Mouse (Mus musculus) kidney, embryonic 15.5 days (tissue): ENCODE measurements at regions not wholly inside any gene's neighbourhood (a gene's known extent, or its start where the extent isn't known, plus 50 kb on each side); places are given as distances from the start of the nearest gene placed in this dataset.

ENCODE experiments used
- ATAC-seq: fragments of 200-750 bp; cut with Nextera tagmentation; replicated peaks from 2 replicates; pipeline ENCODE4 v1.8.0; 2017; ENCODE audit warnings: moderate TSS enrichment; ENCODE audit not compliant: low FRiP score
- H3K27ac ChIP-seq: fragments of 300-500 bp; sonication (generic); 2 replicates; pipeline ENCODE4 v1.5.1; 2015; ENCODE audit warnings: mild to moderate bottlenecking, inconsistent platforms
- H3K27me3 ChIP-seq: fragments of 300-500 bp; sonication (generic); 2 replicates; pipeline ENCODE4 v1.6.1; 2015; ENCODE audit warnings: inconsistent platforms
- H3K36me3 ChIP-seq: fragments of 300-500 bp; sonication (generic); 2 replicates; pipeline ENCODE4 v1.6.1; 2015; ENCODE audit warnings: inconsistent platforms
- H3K4me1 ChIP-seq: fragments of 300-500 bp; sonication (generic); 2 replicates; pipeline ENCODE4 v1.6.1; 2015; ENCODE audit warnings: inconsistent platforms
- H3K4me2 ChIP-seq: fragments of 300-500 bp; sonication (generic); 2 replicates; pipeline ENCODE4 v1.6.1; 2015; ENCODE audit warnings: moderate library complexity, mild to moderate bottlenecking, inconsistent platforms
- H3K4me3 ChIP-seq: fragments of 300-500 bp; sonication (generic); replicated peaks from 2 replicates; pipeline ENCODE4 v1.5.1; 2015; ENCODE audit warnings: mild to moderate bottlenecking, inconsistent platforms
- H3K9ac ChIP-seq: fragments of 300-500 bp; sonication (generic); 2 replicates; pipeline ENCODE4 v1.6.1; 2015; ENCODE audit warnings: mild to moderate bottlenecking, inconsistent platforms
- H3K9me3 ChIP-seq: fragments of 300-500 bp; sonication (generic); replicated peaks from 2 replicates; pipeline ENCODE4 v1.6.1; 2016; ENCODE audit warnings: inconsistent platforms
- WGBS: fragments of 180-500 bp; shearing (Covaris S2); methylation state at CpG from one replicate; pipeline ENCODE4 v1.1.7; 2015; ENCODE audit warnings: mixed read lengths; 5-methylcytosine and 5-hydroxymethylcytosine counted together

- whole genome bisulfite sequencing, result 90% methylated on average over 7 of the region's 7 CpGs
- no peaks in the 10 kb centered on the region for H3K9me3 ChIP-seq
- H3K4me2 ChIP-seq, result no peak overlapping the region
- H3K27ac ChIP-seq, result no peak overlapping the region
- no peaks in the 10 kb centered on the region for H3K36me3 ChIP-seq
- H3K9ac ChIP-seq, result no peak overlapping the region
- no peaks in the 10 kb centered on the region for H3K27me3 ChIP-seq
- no peak overlapping the region for H3K4me3 ChIP-seq
- no peak for ATAC-seq
- no peaks in the 10 kb centered on the region for H3K4me1 ChIP-seq
These were observed 497.5 kb upstream of the Nbea start for GRCm38 (mm10) chr3:56681031-56681430.

GRCm38 (mm10) chr3:56668829-56669228 is 485.3 kb upstream of the Nbea start:
- H3K27me3 ChIP-seq, result no peaks in the 10 kb centered on the region
- H3K36me3 ChIP-seq, result no peaks in the 10 kb centered on the region
- ATAC-seq, result no peak
- H3K4me1 ChIP-seq, result no peaks in the 10 kb centered on the region
- H3K27ac ChIP-seq, result no peak overlapping the region
- no peak overlapping the region for H3K4me3 ChIP-seq
- no peaks in the 10 kb centered on the region for H3K9me3 ChIP-seq
- H3K9ac ChIP-seq, result no peak overlapping the region
- WGBS, result 46% methylated on average over 3 of the region's 3 CpGs
- H3K4me2 ChIP-seq, result no peak overlapping the region

DNA sequence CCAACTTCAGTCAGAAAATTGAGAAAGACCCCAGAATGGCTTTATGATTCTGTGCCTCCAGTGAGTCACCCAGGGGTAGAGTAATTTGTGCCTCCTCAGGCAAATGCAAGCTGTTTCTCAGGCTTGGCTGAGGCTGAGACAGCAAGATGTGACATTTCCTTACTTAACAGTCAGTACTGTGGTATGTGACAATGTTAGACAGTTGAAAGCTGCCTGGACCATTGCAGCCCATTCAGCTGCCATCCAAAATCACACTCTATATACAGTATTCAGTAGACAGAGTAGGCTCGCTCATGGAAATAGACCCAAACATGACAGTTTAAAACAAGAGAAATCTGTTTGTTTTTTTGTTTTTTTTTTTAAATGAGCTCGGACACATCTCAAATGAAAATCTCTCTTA is 477.1 kb upstream of the Nbea start:
- no peaks in the 10 kb centered on the region for H3K4me1 ChIP-seq
- no peak for ATAC-seq
- no peak overlapping the region for H3K27ac ChIP-seq
- no peaks in the 10 kb centered on the region for H3K36me3 ChIP-seq
- H3K9ac ChIP-seq, result no peak overlapping the region
- 86% methylated on average over 2 of the region's 2 CpGs for WGBS
- H3K27me3 ChIP-seq, result no peaks in the 10 kb centered on the region
- H3K4me3 ChIP-seq, result no peak overlapping the region
- H3K9me3 ChIP-seq, result no peaks in the 10 kb centered on the region
- H3K4me2 ChIP-seq, result no peak overlapping the region

- no peaks in the 10 kb centered on the region for H3K36me3 ChIP-seq
- no peaks in the 10 kb centered on the region for H3K9me3 ChIP-seq
- no peak overlapping the region for H3K4me3 ChIP-seq
- no peaks in the 10 kb centered on the region for H3K27me3 ChIP-seq
- H3K9ac ChIP-seq, result no peak overlapping the region
- no peaks in the 10 kb centered on the region for H3K4me1 ChIP-seq
- H3K27ac ChIP-seq, result no peak overlapping the region
- H3K4me2 ChIP-seq, result no peak overlapping the region
- WGBS, result 84% methylated on average over 3 of the region's 3 CpGs
- ATAC-seq, result no peak
These were observed 463.8 kb upstream of the Nbea start for GRCm38 (mm10) chr3:56647313-56647712.
